Mouse (Mus musculus) heart, postnatal 4 days (tissue): ENCODE data around the gene Gm47955. TPM values are rescaled to one million over a fixed set of nuclear protein-coding genes. Genes with fewer than 3 reads are reported as not detected.
"Not testable (repeated sequence)": the region's sequence is repeated elsewhere in the genome, so short reads cannot be mapped to it uniquely, and the experiment has no call there.

Experiments used
- DNase-seq: peaks from one replicate; pipeline ENCODE4 v3.0.0; 2021
- total RNA-seq, 2 experiments: library from RNA; stranded (reverse); gene quantifications; 2 replicates each; pipeline ENCODE4 v1.2.3; 2021

The Gm47955 gene
- total RNA-seq, 2 experiments from 2014 or later = not detected

GRCm38 (mm10) chr1:82993947-82994346, 33.9 kb downstream of the Gm47955 start:
- no peak for DNase-seq

GRCm38 (mm10) chr1:83000306-83000705, 40.2 kb downstream of the Gm47955 start, which contains the start of gene Gm47959:
TSS of gene Gm47959 (plus strand) at chr1:83000548.
- not testable (repeated sequence) for DNase-seq

DNA sequence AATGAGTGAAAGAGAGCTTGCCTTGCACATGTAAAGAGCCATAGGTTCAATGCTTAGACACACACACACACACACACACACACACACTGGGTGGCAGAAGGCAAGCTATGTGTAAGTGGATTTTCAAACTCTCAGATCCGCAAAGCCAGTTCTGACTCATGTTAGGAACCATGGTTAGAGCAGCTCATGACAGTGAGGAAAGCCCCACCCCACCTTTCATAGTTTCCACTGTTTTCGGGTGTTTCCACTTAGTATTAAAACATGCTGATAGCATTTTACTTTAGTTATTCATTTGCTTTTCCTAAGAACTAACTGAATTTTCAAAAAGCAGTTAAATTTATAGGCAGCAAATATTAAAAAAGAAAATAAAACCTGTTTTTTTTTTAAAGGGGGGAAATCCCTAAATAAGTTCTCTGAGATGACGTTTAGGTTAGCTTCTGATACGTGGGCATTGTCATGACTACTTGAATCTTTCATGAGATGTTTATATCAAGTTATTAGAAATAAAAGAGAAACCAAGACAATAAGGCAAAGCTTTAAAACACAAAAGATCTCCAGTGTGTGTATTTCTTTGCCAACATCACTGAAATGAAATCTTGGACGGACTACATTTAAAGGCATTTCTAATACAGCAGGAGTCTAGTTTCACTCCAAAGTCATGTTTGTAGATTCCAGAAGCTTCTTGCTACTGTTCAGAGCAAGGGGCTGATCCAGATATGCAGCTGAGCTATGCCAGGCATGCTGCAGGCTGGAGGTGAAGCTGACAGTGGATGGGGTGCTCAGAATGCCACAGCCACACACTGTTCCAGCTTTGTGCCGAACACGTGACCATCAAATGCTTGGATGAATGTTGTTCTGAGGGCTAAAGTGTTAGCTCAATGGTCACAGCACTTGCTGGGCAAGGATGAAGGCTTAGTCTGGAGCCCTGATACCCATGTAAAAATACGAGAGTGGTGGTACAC, 46.4 kb downstream of the Gm47955 start:
- DNase-seq = no peak

GRCm38 (mm10) chr1:83007471-83007870, 47.4 kb downstream of the Gm47955 start:
- DNase-seq = no peak

Other genes starting within 250 kb of the Gm47955 start
- 100 to 1,000 TPM; 190 to 206 TPM for gene Mff, start 235.4 kb upstream of the Gm47955 start, total RNA-seq
- gene Tm4sf20, start 191.8 kb upstream of the Gm47955 start, total RNA-seq = not detected
- not detected for gene Gm47791, start 189.0 kb upstream of the Gm47955 start, total RNA-seq
- 10 to 100 TPM; 48.5 to 50.8 TPM for gene Agfg1, start 120.8 kb upstream of the Gm47955 start, total RNA-seq
- gene A030005L19Rik, start 47.0 kb upstream of the Gm47955 start, total RNA-seq = under 1 TPM; 0.36 to 0.56 TPM
- gene A030014E15Rik, start 35.4 kb upstream of the Gm47955 start, total RNA-seq = not detected
- not detected for gene Gm6217, start 28.9 kb upstream of the Gm47955 start, total RNA-seq
- not detected for gene A030003K21Rik, start 16.9 kb upstream of the Gm47955 start, total RNA-seq
- not detected for gene Gm7544, start 4.3 kb upstream of the Gm47955 start, total RNA-seq
- gene Gm47959, start 40.3 kb downstream of the Gm47955 start, total RNA-seq = not detected
- 1 to 10 TPM in 1 of 2 experiments, under 1 TPM in 1; 0.83 to 1.5 TPM for gene Slc19a3, start 78.2 kb downstream of the Gm47955 start, total RNA-seq
- gene Krtap28-10, start 82.2 kb downstream of the Gm47955 start, total RNA-seq = not detected
- not detected for gene Gm47969, start 84.6 kb downstream of the Gm47955 start, total RNA-seq
- not detected for gene A030005K14Rik, start 99.1 kb downstream of the Gm47955 start, total RNA-seq
- not detected for gene Krtap28-13, start 100.6 kb downstream of the Gm47955 start, total RNA-seq
- gene Ccl20, start 156.5 kb downstream of the Gm47955 start, total RNA-seq = not detected
- gene Daw1, start 199.5 kb downstream of the Gm47955 start, total RNA-seq = not detected